In the genomic region with DNA sequence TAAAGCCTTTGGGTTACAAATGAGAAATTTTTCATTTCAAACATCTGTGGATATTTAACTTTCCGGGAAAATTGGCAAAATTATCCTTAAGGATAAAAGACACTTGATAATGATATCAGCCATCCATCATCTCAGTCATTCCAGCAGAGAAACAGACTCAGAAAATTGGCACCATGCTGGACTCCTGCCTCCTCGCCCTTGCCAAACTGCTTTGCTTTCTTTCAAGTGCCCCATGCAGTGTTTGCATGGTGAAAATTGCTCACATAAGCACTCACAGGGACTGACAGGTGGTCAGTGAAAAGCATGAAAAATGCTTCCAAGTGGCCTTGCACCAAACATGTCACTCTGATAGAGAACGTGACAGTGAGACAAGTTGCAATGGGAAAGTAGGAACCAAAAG, we compare ENCODE assay signal across 20 mouse cellular contexts.
DNase-seq lines count a peak whose midpoint lies in the region; ATAC-seq and TF ChIP-seq lines count a peak whose summit lies in the region.
"Had no signal": no experiment of that assay in that cellular context is flagged by ENCODE, and none has a peak within 500 bp of the region (broad histone marks: within the 10 kb centered on the region; RNA-seq: fewer than 3 reads in every experiment).

No protein-coding gene starts in this region.

- no peaks in the 10 kb centered on the region for H3K9me3 ChIP-seq in forebrain, embryonic 15.5 days
- no peaks in the 10 kb centered on the region for H3K9me3 ChIP-seq in forebrain, embryonic 12.5 days
- H3K9me3 ChIP-seq in limb, embryonic 14.5 days (ENCODE audit: control insufficient read depth, low read length) = no peaks in the 10 kb centered on the region
- H3K9me3 ChIP-seq in limb, embryonic 10.5 days (replicated peaks) = no peaks in the 10 kb centered on the region
- H3K9me3 ChIP-seq in kidney, embryonic 16.5 days (ENCODE audit: low read length) = no peaks in the 10 kb centered on the region
- H3K9me3 ChIP-seq: embryonic facial prominence, embryonic 12.5 days; G1E; heart, embryonic 12.5 days; midbrain, embryonic 12.5 days had no signal

- H3K79me2 ChIP-seq in myocyte (ENCODE audit: control insufficient read depth, insufficient read depth) = no peaks in the 10 kb centered on the region

- H3K36me3 ChIP-seq in forebrain, embryonic 15.5 days = no peaks in the 10 kb centered on the region
- no peaks in the 10 kb centered on the region for H3K36me3 ChIP-seq in forebrain, embryonic 12.5 days (replicated peaks)
- H3K36me3 ChIP-seq in limb, embryonic 14.5 days (ENCODE audit: control insufficient read depth, insufficient read depth, low read length) = no peaks in the 10 kb centered on the region
- H3K36me3 ChIP-seq in limb, embryonic 10.5 days = no peaks in the 10 kb centered on the region
- H3K36me3 ChIP-seq in myocyte (ENCODE audit: control insufficient read depth, insufficient read depth) = no peaks in the 10 kb centered on the region
- H3K36me3 ChIP-seq in kidney, embryonic 16.5 days (ENCODE audit: insufficient read depth, low read length) = no peaks in the 10 kb centered on the region
- H3K36me3 ChIP-seq: embryonic facial prominence, embryonic 12.5 days; G1E; heart, embryonic 12.5 days; midbrain, embryonic 12.5 days had no signal

- peaks cover 5% of the 10 kb centered on the region; the same call in 1 of the 2 replicates for H3K4me1 ChIP-seq in forebrain, embryonic 15.5 days
- H3K4me1 ChIP-seq in forebrain, embryonic 12.5 days = no peaks in the 10 kb centered on the region
- no peaks in the 10 kb centered on the region for H3K4me1 ChIP-seq in limb, embryonic 14.5 days (ENCODE audit: control insufficient read depth, insufficient read depth, low read length)
- H3K4me1 ChIP-seq in limb, embryonic 10.5 days = no peaks in the 10 kb centered on the region
- H3K4me1 ChIP-seq in kidney, embryonic 16.5 days (ENCODE audit: insufficient read depth, low read length) = no peaks in the 10 kb centered on the region
- H3K4me1 ChIP-seq: embryonic facial prominence, embryonic 12.5 days; heart, embryonic 12.5 days; midbrain, embryonic 12.5 days had no signal

- H3ac ChIP-seq in myocyte (ENCODE audit: control insufficient read depth, insufficient read length) = no peak overlapping the region

- H3K4me3 ChIP-seq in forebrain, embryonic 15.5 days = no peak overlapping the region
- H3K4me3 ChIP-seq in forebrain, embryonic 12.5 days (replicated peaks) = no peak overlapping the region
- no peak overlapping the region for H3K4me3 ChIP-seq in limb, embryonic 14.5 days (replicated peaks; ENCODE audit: low read length)
- no peak overlapping the region for H3K4me3 ChIP-seq in limb, embryonic 10.5 days
- H3K4me3 ChIP-seq in myocyte = no peak overlapping the region
- no peak overlapping the region for H3K4me3 ChIP-seq in kidney, embryonic 16.5 days (ENCODE audit: low read length)
- H3K4me3 ChIP-seq: embryonic facial prominence, embryonic 12.5 days; heart, embryonic 12.5 days; midbrain, embryonic 12.5 days had no signal

- DNase-seq in limb, embryonic 14.5 days (ENCODE audit: low spot score) = peak; percentile 16
- DNase-seq in limb, embryonic 10.5 days (ENCODE audit: low spot score) = no peak
- peak; percentile 37 for DNase-seq in brain, embryonic 18.5 days (ENCODE audit: low read depth, low spot score)
- DNase-seq: cerebellum, adult 18-20 months; heart, postnatal 36 days; kidney, postnatal 10 days; lung, adult 18-20 months; lung, postnatal 4 days; thymus, postnatal 14 days had no signal

- no peak for TF ChIP-seq POLR2A in limb, embryonic 14.5 days (IDR thresholded peaks at IDR 0.05; ENCODE audit: borderline replicate concordance, extremely low read depth, insufficient read depth, insufficient read length)
- no peak for TF ChIP-seq POLR2A in myocyte (IDR thresholded peaks at IDR 0.05; ENCODE audit: insufficient read length, low read depth)

- no peaks in the 10 kb centered on the region for H3K27me3 ChIP-seq in forebrain, embryonic 15.5 days
- H3K27me3 ChIP-seq in forebrain, embryonic 12.5 days = no peaks in the 10 kb centered on the region
- H3K27me3 ChIP-seq in limb, embryonic 14.5 days (ENCODE audit: control insufficient read depth, insufficient read depth, low read length) = no peaks in the 10 kb centered on the region
- H3K27me3 ChIP-seq in limb, embryonic 10.5 days (ENCODE audit: low read depth, poor library complexity, severe bottlenecking) = no peaks in the 10 kb centered on the region
- H3K27me3 ChIP-seq in myocyte (ENCODE audit: control insufficient read depth, insufficient read depth, insufficient read length) = no peaks in the 10 kb centered on the region
- no peaks in the 10 kb centered on the region for H3K27me3 ChIP-seq in kidney, embryonic 16.5 days (ENCODE audit: insufficient read depth, low read length)
- H3K27me3 ChIP-seq: embryonic facial prominence, embryonic 12.5 days; heart, embryonic 12.5 days; midbrain, embryonic 12.5 days had no signal

- H3K9ac ChIP-seq in forebrain, embryonic 15.5 days (replicated peaks) = no peak overlapping the region
- H3K9ac ChIP-seq in forebrain, embryonic 12.5 days = no peak overlapping the region
- no peak overlapping the region for H3K9ac ChIP-seq in limb, embryonic 14.5 days (ENCODE audit: low read depth, low read length, severe bottlenecking)
- H3K9ac ChIP-seq in kidney, embryonic 16.5 days (replicated peaks; ENCODE audit: low read length) = no peak overlapping the region
- H3K9ac ChIP-seq: embryonic facial prominence, embryonic 12.5 days; heart, embryonic 12.5 days; midbrain, embryonic 12.5 days had no signal

- H3K4me2 ChIP-seq in forebrain, embryonic 15.5 days (replicated peaks) = no peak overlapping the region
- no peak overlapping the region for H3K4me2 ChIP-seq in forebrain, embryonic 12.5 days
- H3K4me2 ChIP-seq in limb, embryonic 14.5 days (replicated peaks; ENCODE audit: low read depth, low read length, severe bottlenecking) = no peak overlapping the region
- H3K4me2 ChIP-seq in myocyte (ENCODE audit: low read depth) = peak overlapping the region; percentile 44
- no peak overlapping the region for H3K4me2 ChIP-seq in kidney, embryonic 16.5 days (replicated peaks; ENCODE audit: low read depth, low read length)
- H3K4me2 ChIP-seq: embryonic facial prominence, embryonic 12.5 days; heart, embryonic 12.5 days; midbrain, embryonic 12.5 days had no signal

- H3K27ac ChIP-seq in forebrain, embryonic 15.5 days (replicated peaks) = no peak overlapping the region
- H3K27ac ChIP-seq in forebrain, embryonic 12.5 days = no peak overlapping the region
- no peak overlapping the region for H3K27ac ChIP-seq in limb, embryonic 14.5 days (replicated peaks; ENCODE audit: low read depth, low read length)
- H3K27ac ChIP-seq in limb, embryonic 10.5 days = no peak overlapping the region
- H3K27ac ChIP-seq in kidney, embryonic 16.5 days (ENCODE audit: low read length) = no peak overlapping the region
- H3K27ac ChIP-seq: embryonic facial prominence, embryonic 12.5 days; midbrain, embryonic 12.5 days; stomach, postnatal 0 days had no signal

- 23% methylated on average over 3 of the region's 3 CpGs for WGBS in forebrain, embryonic 15.5 days
- WGBS in forebrain, embryonic 12.5 days = 55% methylated on average over 3 of the region's 3 CpGs
- 55% methylated on average over 3 of the region's 3 CpGs for WGBS in limb, embryonic 14.5 days
- WGBS in limb, embryonic 10.5 days = 73% methylated on average over 3 of the region's 3 CpGs
- 64% methylated on average over 3 of the region's 3 CpGs for WGBS in kidney, embryonic 16.5 days

- ATAC-seq in forebrain, embryonic 15.5 days (replicated peaks) = peak; percentile 90
- ATAC-seq in forebrain, embryonic 12.5 days (ENCODE audit: low FRiP score) = no peak
- ATAC-seq in limb, embryonic 14.5 days (ENCODE audit: low FRiP score, low read depth) = no peak
- ATAC-seq in kidney, embryonic 16.5 days (ENCODE audit: low FRiP score, low TSS enrichment) = no peak
- ATAC-seq: CD4-positive, CD25-positive, alpha-beta regulatory T cell, adult 4 months; intestine, embryonic 16.5 days had no signal

TF ChIP-seq in myocyte, 11 proteins besides CTCF, POLR2A, EP300 and RAD21:
- TF ChIP-seq POLR2AphosphoS2 (IDR thresholded peaks at IDR 0.05; ENCODE audit: insufficient read length, low read depth) (no peak), SRF (IDR thresholded peaks at IDR 0.05; ENCODE audit: control insufficient read depth, insufficient read length, low read depth) (no peak), USF1 (IDR thresholded peaks at IDR 0.05; ENCODE audit: low read depth) (no peak), MYOG (IDR thresholded peaks at IDR 0.05; ENCODE audit: control insufficient read depth in 1 of 3, insufficient read depth in 1 of 3, insufficient read length in 2 of 3, low read depth in 2 of 3) (no peak)
